Mouse (Mus musculus): Measurements from ENCODE around the gene 1700030J22Rik. TPM values are rescaled to one million over a fixed set of nuclear protein-coding genes. Genes with fewer than 3 reads are reported as not detected.

The 1700030J22Rik gene
- not detected for polyA plus RNA-seq (2017; shearing (Covaris generic))

DNA sequence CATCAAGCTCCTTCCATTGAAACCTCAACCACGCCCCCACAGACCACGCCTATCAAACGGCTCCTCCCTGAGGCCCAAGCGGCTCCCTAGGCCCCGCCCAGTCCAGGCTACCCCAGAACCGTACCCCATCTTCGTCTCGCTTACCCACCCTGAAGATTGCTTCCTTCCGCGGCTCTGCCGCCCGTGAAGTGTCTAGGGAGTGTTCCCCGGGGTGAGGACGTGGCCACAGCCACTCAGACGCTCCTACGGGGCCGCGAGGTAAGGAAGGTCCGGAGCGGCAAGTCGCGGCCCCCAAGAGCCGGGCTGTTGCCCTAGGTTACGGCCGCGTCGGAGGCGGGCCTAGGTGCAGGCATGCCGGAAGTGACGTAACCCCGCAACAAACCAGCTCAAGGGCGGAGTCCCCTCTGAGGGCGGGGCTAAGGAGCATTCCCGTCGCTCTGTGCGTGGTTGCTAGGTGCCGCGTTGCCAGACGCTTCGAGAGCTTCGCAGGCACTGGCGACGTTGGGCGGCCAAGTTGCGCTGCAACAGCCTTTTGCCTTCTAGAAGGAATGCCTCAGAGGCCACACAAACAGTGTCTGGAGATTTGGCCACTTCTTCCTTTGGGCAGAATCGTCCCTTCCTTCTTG lies at the start of gene 1700030J22Rik:
Gene 1700030J22Rik (minus strand): TSS at position 329 of the 626 bp plus-strand sequence.
- peak; percentile 93 for ATAC-seq

DNA sequence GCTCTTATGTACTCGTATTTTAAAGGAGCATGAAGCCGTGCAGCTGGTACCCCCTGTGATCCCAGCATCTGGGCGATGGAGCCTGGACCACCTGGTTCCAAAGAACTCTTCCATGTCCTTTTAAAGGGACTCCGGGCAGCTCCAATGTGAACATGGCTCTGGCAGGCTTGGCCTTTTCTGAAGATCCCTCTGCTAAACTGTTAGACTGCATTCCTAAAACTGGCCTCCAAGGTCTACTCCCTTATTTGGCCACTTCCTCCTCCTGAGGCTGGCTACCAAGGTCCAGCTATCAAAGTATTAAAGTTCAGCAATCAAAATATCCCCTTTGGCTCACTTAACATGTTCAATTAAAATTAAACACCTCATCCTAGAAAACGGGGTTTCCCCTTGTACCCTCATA lies 48.8 kb upstream of the 1700030J22Rik start:
- ATAC-seq, result no peak

DNA sequence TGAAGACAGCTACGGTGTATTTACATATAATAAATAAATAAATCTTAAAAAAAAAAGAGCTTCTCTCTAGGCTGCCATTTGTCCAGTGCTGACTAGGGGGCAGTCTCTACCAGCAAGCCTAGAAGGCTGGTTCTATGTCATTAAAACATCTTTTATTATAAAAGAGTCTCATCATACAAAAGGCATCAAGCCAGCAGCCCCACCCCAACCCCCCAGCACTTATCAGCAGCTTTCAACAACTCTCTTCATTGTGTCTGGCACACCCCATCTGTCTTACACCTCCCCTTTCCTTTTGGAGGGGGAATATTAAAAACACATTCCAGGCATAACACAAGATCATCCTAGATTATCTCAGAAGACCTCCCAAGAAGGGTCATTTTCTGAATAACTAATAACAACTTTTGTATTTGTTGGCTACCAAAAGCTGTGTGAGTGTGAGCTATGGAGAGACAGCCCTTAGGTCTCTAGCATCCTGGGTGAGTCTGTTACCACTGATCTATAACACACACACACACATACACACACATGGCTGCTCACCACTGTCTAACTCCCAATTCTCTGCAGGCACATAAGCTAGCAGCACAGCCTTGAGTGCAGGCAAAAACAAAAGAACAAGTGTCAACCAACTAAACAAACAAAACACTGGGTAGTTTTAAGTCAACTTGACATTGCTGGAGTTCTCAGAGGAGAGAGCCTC lies 43.7 kb upstream of the 1700030J22Rik start:
- no peak for ATAC-seq

DNA sequence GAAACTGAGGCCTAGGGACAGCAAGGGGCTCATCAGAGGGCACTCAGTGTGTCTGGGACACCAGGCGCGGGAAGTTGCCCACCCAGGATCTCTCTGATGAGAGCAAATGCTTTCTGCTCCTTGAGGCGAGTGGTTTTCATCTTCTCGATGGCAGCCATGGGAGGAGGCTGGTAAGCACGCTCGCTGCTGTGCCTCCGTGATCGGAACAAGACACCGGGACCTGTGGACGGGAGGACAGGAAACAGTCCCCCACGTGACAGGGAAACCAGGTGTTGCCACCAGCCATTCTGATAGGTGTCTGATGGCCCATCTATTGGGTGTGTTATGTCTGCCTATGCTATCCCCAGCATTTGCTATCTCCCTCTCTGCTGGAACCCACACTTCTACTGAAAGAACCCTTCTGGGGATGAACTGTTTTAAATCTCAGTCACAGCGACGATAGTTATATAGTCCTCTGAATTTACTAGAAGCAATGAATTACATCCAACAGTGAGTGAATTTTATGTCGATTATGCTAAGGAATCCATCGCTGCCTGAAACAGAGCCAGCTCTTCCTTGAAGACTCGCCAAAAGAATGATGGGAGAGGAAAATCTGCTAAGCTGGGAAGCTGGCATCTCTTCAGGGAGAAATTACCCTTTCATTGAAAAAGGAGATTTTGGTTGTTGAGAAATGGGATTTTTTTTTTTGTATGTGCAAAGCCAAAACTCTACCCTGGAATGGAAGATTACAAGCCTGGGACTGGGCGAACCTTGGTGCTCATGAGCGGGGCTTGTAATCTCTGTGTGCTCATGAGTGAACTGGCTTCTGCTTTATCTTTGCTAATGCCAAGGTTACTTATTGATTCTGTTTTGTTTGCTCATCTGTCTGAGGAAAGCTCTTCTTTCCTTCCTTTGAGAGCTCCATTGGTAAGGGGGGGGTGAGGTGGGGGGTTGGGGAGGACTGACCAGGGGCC lies 40.8 kb upstream of the 1700030J22Rik start:
- no peak for ATAC-seq

DNA sequence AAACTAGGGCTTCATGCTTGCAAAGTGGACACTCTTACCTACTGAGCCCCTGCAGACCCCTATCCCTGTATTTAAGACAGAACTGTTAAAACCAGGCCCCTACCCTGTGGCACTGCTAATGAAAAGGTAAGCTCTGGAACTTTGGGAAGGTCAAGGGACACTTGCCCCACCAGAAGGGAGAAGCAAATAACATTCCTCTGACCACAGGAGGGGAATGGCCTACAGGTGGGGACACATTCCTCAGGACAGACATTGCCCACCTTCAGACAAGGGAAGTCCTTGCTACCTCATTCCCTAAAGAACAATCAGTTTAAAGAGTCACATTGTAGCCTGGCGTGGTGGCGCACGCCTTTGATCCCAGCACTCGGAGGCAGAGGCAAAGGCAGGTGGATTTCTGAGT lies 39.1 kb upstream of the 1700030J22Rik start:
- ATAC-seq, result no peak

DNA sequence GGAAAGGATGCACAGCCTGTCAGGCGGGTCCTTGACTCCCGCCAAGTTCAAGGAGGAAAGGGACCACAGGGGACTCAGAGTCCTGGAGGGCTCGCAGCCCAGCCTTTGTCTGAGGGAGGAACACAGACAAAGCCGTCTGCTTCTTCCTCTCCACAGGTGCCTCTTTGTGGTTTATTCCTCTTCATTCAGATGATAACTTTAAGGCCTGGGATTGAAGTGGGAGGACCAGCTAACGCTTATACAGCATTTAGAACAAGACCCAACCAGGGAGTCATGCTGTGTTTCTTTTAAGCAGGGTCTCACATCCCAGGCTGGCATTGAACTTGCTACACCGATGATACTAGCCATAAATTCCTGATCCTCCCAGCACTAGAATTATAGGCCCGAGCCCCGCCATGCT lies 38.2 kb upstream of the 1700030J22Rik start:
- ATAC-seq, result no peak

DNA sequence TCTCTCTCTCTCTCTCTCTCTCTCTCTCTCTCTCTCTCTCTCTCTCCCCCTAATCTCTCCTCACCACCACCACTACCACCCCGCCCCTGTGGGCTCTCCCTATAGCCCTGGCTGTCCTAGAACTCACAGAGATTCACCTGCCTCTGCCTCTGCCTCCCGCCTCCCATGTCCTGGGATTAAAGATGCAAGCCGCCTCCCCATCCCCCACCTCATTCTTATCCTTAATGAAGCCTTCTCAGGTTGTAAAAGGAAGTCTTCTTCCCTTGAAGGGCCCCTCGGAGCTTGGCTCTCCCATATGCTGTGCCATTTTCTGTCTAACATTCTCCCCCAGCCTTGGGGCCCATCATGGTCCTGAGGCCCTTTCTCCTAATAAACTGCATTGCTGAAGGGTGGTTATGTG lies 36.9 kb upstream of the 1700030J22Rik start:
- no peak for ATAC-seq

DNA sequence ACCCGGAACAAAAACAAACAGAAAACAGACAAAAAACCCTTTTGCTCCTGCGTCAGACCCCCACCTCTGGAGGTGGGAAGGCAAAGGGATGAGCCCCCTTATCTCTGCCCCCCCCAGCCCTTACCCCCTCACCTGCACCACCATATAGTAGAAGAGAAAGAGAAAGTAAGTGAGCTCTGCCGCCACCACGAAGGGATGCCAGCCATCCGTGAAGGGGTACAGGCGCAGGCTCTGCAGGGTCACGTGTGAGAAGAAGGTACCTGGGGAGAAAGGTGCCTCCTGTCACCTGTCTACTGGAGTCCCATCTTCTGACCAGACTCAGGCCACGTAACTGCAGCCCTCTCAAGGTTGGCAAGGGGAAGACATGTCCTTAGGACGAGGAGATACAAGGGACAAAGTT lies 32.6 kb upstream of the 1700030J22Rik start:
- ATAC-seq, result no peak

DNA sequence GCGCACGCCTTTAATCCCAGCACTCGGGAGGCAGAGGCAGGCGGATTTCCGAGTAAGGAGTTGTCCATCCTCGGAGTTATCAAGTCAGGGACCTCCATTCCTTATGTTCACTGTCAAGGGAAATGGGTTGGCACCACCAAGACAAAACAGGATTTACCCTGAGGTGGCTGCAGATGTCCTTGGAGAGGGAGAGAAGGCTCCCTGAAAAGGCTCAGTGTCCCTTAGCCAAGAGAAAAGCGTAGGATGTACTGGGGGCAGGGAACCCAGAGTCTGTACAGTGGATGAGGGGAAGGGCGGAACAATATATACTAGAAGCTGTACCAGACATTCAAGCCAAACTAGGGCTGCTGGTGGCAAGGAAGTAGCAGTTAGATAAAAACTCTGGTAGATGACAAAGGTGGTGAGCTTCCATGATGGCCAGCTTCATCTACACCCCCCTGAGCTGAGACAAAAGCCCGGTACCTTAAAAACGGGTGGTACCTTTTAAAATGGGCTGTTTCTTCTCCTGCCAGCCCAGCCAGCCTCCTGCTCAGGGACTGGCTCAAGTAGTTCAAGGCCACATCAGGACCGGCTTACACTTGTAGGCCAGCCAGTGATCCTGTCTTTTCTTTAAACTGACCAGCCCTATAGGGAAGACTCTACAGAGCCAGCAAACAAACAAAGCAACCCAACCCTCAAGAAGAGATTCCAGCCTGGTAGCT lies 15.4 kb upstream of the 1700030J22Rik start:
- no peak for ATAC-seq

DNA sequence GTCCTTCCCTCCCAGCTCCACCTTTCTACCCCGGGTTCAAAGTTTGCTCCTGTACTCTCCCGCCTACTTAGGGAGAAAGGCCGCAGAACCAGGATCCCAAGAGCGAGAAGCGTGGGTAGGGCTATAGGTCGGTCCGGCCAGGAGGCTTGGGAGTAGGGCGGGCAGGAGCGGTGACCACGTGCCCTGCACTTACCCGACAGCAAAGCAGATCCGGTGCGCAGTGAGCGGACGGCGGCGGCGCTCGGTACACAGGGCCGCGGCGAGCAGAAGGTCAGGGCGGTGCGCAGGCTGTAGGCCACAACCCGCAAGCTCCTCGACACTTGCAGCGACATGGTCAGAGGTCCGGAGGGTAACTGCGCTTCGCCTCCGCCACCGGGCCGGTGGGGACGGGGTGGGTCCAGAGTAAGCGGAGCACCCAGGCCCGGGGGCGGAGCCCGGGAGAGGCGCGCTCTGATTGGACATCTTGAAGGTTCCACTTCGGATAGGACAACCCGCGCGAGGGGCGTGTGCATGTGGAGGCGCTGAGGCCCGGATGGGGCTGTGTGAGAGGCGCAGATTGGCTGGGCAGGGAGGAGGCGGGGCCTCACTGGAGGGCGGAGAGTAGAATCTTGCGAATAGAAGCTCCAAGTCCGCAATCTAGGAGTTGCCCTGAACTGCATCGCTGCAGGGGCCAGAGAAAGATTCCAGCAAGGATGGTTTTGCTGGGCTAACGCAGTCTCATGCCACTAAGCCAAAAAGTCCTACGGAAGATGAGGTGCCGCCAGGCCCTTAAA lies 14.5 kb upstream of the 1700030J22Rik start, which contains the start of gene Gcsh:
Gene Gcsh (minus strand): TSS at position 443 of the 773 bp plus-strand sequence.
- peak; percentile 99 for ATAC-seq

DNA sequence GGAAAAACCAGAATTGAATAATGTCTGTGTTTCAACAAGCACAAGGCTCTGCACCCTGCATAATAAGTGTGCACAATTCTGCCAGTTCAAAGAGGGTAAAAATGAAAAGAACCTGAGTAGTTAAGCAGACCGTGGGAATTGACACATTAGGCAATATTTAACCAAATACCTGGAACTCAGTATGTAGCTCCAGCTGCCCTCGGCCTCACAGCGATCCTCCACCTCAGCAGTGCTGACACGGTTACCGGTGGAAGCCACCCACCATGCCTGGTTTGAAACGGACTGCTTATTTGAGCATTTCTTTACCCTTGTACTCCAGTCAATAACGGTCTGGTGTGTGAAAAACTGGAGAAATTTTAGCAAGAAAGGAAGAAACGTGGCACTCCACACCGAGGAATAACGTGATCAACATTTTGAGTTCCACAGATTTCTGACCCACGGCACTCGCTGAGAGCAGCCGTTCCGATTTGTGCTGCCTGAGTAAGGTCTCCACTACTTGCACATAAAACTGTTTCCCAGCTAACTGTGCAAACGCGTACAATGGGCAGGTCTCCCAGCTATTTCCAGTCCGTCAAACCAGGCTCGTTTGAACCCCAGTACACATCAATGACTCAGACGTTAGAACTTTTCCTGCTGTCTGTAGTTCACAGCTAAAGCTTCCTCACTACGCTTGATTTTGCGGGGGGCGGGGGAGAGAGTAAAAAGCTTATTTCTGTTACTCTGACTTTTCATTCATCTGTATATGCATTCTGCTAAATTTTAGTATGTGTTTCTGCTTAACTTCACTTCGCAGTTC lies 13.6 kb upstream of the 1700030J22Rik start:
- ATAC-seq, result peak; percentile 12

DNA sequence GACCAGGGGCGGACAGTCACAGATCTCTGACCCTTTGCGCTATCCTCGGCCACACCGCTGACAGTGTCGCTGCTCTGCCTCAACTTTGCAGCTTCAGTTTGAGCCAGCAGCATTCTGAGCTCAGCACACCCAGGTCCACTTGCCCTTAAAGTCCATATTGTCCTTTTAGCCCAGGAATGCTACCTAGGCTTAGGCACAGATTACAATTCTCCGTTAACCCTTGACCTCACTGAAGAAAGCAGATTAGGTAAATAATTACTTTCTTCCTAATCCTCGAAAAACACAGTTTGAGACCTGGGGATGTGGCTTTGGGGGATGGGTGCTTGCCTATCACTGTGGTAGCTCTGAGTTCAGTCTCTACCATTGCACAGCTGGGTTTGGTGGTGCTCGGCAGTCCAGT lies 12.5 kb upstream of the 1700030J22Rik start:
- ATAC-seq, result no peak

DNA sequence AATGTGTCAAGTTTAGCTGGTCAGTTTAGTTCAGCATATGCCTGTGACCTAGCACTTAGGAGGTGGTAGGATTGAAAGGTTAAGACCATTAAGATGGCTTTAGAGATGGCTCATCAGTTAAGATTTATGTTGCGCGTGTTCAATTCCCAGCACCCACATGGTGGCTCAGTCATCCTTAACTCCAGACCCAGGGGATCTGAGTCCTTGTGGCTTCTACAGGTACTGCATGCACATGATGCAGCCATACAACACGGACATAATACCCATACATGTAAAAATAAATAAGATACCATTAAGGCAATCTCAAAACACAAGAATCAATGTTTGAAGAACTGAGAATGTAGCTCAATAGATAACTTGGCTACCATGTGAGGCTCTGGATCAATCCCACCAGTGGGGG lies 11.1 kb upstream of the 1700030J22Rik start:
- no peak for ATAC-seq

DNA sequence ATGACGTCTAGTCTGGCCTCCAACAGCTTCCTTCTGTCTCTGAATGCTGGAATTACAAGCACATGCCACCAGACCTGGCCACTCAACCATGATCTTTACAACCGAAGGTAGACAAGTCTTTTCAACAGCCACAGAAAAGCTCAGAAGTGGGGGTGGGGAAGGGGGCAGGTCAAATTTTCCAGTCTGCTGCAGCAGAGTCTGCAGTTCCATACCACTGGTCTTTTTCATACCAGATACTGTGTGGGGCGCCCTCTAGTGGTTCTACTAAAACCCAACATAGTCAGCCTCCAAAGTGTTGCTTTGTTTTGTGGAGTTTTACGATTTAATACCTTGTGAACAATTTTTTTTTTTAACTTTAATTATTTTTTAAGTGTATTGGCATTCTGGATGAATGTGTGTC lies 1.4 kb upstream of the 1700030J22Rik start:
- ATAC-seq, result peak; percentile 23

DNA sequence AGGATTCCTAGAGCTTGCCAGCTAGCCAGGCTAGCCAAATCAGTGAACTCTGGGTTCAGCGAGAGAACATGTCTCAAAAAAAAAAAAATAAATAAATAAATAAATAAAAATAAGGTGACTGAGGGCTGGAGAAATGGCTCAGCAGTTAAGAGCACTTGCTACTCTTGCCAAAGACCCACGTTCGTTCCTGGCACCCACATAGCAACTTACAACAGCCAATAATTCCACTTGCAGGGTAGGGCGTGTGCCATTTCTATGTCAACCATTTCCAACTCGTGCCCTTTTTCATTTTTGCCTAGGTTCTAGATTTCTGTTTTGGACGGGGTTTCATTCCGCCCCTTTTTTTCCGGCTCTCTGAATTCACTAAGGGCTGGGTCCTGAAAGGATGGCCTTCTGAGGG lies 707 bp downstream of the 1700030J22Rik start:
- no peak for ATAC-seq

DNA sequence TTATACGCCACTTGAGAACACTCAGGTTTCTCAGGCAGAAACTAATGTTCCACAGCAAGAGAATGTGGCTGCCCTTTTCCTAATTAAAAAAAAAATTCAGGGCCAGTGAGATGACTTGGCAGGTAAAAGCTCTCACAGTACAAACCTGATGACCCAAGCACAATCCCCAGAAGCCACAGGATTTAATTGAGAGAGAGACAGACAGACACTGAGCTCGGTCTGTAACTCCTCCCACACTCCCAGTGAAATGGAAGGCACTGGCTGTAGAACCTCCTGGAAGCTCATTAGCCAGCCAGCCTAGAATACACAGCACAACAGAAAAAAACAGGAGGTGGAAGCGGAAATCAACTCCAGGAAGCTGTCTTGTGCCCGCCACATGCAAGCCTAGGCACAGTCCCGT lies 3.2 kb downstream of the 1700030J22Rik start:
- ATAC-seq, result no peak

DNA sequence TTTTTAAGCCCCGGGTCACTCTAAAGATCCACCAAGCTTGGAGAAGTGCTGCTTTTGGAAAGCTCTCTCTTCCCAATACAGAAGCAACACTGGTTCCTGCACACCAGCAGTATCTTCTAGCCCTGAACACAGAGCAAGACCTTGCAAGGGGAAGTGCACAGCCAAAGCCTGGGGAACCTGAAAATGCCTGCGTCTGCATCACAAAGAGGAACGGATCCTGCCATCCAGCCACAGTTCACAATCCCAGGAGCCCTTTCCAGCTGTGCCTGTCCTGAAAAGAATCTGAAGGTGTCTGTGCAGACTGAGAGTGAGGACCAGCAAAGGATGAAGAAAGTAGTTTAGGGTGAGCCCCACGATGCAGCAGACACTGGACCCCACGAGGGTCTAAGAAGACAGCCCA lies 3.7 kb downstream of the 1700030J22Rik start:
- no peak for ATAC-seq

DNA sequence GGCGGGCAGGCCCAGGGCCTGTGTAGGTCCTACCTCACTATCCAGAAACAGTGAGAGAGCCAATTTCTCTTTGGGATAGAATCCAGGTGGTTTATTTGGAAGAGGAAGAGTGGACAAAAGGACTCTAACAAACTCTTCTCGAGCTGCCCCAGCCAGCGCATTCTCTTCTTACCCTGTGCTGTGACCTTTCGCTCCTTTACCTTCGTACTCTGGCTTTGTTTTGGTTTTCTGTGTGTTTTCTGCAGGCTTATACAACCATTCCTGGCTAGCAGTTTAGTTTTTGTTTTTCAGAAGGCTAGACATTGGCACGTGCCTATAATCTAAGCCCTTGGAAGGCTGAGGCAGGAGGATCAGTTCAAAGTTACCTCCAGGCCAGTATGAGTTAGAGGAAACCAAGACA lies 9.2 kb downstream of the 1700030J22Rik start:
- no peak for ATAC-seq

DNA sequence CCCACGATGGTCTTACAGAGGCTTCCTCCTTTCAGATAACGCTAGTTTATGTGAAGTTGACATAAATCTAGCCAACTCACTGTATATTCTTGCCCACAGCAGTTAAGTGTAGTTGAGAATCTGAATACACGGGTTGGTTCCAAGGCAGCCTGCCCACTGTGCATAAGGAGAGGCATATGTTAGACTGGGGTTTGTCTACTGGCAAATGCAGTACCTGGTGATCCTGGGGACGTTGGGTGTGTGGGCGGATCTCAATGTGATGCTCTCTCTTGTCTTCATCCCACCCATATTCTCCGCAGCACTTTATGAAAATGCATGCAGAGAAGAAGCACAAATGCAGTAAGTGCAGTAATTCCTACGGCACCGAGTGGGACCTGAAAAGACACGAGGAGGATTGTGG lies 24.3 kb downstream of the 1700030J22Rik start:
- ATAC-seq, result no peak

DNA sequence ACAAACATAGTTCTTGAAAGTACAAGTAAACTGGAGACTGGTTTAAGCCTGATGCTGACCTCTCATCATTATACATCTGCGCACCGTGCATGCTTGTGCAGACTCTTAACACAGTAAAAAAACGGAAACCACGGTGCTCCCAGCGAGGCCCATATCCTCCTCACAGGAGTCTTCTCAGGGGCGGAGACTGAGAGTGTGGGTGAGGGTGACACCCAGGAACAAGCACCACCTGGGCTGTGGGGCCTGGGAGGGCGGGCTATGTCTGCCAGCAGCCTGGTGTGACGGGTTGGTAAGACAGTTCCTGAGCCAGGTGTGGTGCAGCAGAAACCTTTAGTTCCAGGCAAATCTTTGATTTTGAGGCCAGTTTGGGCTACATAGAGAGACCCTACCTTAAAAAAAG lies 26.3 kb downstream of the 1700030J22Rik start:
- ATAC-seq, result peak; percentile 97

DNA sequence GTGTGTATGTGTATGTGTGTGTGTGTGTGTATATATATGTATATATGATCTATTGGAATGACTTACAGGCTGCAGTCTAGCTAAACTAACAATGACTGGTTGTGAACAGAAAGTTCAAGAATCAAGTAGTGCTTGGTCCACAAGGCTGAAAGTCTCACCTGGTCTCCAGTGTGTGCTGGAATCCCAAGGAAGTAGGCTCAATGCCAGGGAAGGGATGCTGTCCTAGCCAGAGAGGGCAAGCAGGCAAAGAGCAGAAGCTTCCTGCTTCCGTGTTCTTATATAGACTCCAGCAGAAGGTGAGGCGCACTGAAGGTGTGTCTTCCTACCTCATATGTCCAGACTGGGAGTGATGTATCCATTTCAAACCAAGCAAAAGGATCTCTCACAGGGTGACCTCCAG lies 27.0 kb downstream of the 1700030J22Rik start:
- ATAC-seq, result no peak

All from CD4-positive, CD25-positive, alpha-beta regulatory T cell, adult 4 months (primary cell).